Mouse (Mus musculus): ENCODE data around the gene Lgalsl.

Lgalsl gene

GRCm38 (mm10) chr11:20830686-20831505 is at the start of gene Lgalsl:
Gene Lgalsl, minus strand, starts transcription at chr11:20831056.
- DNase-seq (ENCODE audit: low read depth), result no peak

DNA sequence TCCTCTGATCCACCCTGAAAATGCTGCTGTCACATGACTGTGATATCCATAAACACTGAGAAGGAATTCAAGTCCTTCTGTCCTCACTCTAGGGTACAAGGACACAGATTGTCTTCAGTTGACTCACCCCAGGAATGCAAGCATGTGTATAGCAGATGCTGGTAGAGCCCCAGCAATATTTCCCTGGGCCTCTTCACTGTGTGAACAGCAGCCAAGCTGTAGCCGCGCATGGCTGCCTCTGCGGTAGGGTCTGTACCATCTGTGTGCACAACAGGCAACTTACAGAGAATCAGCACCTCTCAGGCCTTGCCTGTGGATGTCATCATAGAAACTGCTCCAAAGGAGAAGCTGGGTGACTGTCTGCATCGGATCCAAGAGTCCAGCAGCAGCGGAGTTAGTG is 47.8 kb upstream of the Lgalsl start:
- DNase-seq (ENCODE audit: low read depth), result no peak

DNA sequence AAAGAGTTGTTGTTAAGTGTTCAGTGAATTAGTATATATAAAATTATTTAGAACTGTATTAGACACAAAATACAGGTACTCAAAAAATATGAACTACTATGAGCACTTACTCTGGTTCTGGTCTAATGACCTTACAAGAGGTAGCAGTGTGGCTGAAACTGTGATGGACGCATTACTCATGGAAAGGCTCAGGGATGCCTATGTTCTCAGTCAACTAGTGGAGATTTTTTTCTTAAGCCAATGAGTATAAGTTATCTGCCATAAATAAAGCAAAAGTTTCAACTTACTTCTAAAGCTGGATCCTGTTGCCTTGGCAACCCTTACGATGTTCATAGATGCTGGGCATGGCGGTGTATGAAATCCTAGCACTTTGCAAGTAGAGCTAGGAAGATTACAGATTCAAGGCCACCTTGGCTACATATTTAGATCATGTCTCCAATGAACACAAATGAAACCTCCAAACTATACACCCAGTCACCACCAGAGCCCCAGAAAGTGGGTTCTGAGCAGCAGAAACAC is 46.8 kb upstream of the Lgalsl start:
- DNase-seq (ENCODE audit: low read depth), result no peak

GRCm38 (mm10) chr11:20873386-20873785 is 42.5 kb upstream of the Lgalsl start:
- no peak for DNase-seq (ENCODE audit: low read depth)

DNA sequence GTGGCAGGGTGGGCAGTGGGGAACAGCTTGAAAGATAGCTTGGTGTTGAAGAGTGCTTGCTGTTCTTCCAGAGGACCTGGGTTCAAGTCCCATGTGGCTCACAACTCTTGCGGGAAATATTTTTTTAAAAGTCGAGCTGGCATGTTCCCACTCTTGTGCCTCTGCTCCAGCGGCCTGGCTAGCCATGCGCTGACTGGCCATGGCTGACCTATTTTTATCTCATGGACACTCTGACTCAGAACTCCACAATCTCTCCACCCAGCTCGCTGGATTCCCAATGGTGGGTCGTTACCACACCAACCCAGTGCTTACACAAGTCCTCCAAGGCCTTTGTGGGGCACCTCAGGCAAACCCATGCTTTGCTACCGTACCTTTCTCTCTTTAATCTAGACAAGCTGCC is 42.1 kb upstream of the Lgalsl start:
- no peak for DNase-seq (ENCODE audit: low read depth)

- no peak for DNase-seq (ENCODE audit: low read depth)
Measured at GRCm38 (mm10) chr11:20872444-20872843, 41.6 kb upstream of the Lgalsl start.

GRCm38 (mm10) chr11:20869927-20870326 is 39.1 kb upstream of the Lgalsl start:
- no peak for DNase-seq (ENCODE audit: low read depth)

GRCm38 (mm10) chr11:20865450-20865849 is 34.6 kb upstream of the Lgalsl start:
- DNase-seq (ENCODE audit: low read depth), result no peak

DNA sequence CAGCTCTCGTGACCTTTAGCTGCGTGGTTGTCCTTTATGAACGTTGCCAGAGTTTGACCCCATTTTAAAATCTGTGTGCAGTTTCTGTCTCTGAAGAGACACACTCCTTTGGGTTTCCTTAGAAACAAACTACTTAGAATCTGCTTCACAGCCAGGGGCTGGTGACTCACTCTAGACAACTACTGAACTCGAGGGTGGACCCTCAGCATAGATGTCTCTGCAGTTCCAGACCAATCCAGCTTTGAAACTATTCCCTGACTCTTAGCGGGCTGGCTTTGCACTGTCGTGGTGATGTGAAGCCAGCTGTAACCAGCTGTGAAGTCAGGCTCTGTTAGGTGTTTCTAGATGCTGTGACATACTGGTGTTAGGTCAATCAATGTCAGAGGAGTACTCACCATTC is 33.8 kb upstream of the Lgalsl start:
- no peak for DNase-seq (ENCODE audit: low read depth)

DNA sequence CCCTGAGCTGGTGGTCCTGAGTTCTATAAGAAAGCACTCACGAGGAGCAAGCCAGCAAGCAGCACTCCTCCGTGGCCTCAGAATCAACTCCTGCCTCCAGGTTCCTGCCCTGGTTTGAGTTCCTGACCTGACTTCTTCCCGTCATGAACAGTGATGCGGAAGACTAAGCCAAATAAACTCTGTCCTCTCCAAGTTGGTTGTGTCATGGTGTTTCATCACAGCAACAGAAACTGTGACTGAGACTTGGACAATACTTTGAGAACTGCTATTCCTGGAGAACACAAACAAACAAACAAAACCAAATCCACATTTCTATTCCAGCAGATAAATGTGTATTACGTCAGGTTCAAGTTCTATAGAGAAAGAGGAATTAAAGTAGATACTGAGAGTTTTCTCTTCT is 31.2 kb upstream of the Lgalsl start:
- no peak for DNase-seq (ENCODE audit: low read depth)

- DNase-seq (ENCODE audit: low read depth), result no peak
Measured at GRCm38 (mm10) chr11:20860351-20860750, 29.5 kb upstream of the Lgalsl start.

GRCm38 (mm10) chr11:20859858-20860257 is 29.0 kb upstream of the Lgalsl start:
- DNase-seq (ENCODE audit: low read depth), result no peak

DNA sequence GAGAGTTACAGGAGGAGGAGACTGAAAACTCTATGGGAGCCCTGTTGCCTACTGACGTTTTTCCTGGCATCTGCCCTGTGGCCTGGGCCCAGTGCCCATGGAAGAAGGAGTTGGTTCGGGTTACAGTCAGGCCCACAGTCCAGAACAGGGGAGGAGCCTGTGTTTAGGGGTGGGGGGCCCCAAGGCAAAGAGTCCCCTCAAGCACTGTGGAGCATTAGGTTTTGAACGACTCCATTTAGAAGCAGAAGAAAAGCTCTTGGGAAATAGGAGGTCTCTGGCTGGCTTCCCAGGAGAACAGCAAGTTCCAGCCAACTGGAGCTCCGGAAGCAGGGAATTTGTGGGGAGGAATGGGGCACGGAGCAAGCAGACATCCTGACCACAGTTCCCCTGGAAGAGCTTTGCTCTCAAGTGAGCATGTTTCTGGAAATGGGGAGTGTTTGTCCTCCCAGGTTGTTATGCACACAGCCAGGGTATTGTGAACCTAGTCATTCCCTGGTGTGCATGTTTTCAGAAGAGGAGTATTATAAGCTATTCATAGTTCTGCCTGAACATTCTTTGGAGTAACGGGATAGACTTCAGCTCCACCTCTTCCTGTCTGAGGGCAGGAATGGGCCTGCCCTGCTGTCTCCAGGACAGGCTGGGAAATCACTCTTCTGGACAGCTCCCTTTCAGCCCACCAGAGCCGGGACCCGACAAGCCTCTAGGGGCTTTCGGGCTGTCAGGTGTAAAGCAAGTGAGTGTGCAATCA is 28.2 kb upstream of the Lgalsl start:
- no peak for DNase-seq (ENCODE audit: low read depth)

- DNase-seq (ENCODE audit: low read depth), result no peak
Measured at GRCm38 (mm10) chr11:20857921-20858320, 27.1 kb upstream of the Lgalsl start.

DNA sequence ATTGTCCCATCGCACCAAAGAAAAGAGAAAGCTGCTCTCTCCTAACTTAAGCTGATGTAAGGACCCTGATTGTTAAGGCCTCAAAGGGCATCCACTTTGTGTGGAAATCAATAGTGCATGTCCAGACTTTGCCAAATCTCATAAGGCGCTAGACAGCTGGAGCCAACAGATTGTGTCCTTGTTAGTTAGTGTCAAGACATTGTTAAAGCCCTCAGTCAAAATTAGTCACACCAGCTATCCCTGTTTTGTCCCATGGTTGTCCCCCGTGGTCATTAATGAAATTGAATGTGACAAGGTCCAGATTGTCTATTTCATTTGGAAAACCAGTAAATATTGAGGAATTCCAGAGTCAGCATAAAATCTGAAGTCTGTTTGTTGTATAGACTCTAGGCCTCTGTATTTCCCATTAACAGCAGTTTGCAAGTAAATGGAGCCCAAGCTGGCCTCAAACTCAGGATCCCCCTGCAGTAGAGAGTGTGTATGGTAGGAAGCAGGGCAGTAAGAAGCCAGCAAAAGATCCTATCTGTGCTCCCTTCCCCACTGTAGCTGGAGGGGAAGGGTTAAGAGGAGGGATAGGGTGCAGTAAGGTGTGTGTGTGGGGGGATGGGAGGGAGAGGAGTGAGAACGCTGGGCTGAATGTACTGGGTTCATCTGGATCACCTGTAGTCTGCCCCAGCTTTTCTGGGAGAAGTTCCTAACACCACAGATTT is 23.3 kb upstream of the Lgalsl start:
- DNase-seq (ENCODE audit: low read depth), result no peak

DNA sequence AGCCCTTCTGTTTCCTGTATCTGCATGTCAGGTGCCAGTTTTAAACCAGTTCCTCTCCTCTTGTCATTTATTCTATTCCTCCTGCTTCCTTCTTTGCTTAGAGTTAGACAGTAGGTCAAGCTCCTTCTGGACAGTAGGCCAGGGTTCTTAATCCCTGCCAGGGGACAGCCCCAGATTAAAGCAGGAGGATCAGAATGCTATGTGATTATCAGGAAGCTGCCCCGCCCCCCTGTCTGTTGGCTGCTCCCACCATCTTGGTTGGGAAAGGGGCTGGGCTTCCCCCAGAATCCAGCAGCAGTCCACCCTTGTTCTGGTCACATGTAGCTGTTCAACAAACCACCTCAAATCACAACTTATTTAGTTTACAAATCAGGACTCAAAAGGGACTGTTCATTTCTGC is 19.3 kb upstream of the Lgalsl start:
- DNase-seq (ENCODE audit: low read depth), result no peak

GRCm38 (mm10) chr11:20849403-20849802 is 18.5 kb upstream of the Lgalsl start:
- no peak for DNase-seq (ENCODE audit: low read depth)

- no peak for DNase-seq (ENCODE audit: low read depth)
Measured at GRCm38 (mm10) chr11:20837366-20837765, 6.5 kb upstream of the Lgalsl start.

DNA sequence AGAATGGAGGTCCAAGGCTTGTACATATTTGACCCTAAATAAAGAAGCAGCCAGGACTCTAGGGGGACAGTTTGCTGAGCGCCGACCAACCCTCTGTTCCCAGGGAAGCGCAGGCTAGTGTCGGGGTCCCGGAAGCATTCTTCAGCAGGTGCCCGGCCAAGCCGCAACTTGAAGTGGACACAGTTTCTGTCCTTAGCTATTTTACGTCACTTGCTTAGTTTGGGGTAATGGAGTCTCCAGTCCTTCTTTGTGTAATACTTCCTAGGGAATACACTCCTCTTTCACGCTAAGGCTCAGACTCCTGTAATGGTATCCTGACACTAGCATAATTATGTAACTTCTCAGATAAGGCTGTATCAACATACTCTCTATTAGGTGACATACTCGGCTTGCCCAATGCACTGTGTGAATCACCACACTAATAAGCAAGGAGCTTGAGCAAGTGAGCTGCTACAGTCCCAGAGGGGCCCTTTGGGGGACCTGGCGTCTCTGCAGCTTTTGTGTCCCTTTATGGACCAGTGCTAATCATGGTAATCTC is 813 bp upstream of the Lgalsl start:
- DNase-seq (ENCODE audit: low read depth), result no peak

DNA sequence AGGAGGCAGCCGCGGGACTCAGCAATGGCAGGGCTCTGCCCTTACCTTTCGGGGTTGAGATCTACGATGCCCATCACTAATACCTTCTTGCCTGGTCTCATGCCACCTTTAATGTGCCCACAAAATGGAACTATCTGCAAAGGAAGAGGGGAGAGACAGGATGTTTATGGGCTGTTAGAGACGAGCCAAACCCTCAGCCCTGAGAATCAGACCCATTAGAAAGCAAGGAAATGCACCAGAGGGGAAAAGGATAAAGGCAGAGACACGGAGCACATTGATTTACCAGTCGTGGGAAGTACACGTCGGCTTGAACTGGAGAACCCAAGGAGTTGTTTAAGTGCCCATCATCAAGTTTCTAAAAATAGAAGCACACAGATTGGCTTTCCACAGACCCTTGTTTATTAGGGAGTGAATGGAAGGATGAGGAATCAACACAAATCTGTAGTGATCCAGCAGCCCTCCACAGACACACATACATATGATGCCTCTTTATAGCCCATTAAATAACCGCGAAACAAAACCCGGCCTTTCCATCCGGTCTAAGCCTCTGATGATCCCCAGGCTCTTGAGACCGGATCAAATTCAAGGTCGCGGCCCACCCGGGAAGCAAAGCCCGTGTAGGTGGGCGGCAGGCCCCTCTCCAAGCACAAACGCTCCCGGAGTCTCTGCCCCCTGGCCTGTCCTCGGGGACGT is 717 bp downstream of the Lgalsl start:
- no peak for DNase-seq (ENCODE audit: low read depth)

GRCm38 (mm10) chr11:20829056-20829686 is 1.7 kb downstream of the Lgalsl start:
- no peak for DNase-seq (ENCODE audit: low read depth)
